Mouse (Mus musculus) hindlimb bud, embryonic 11.5 days (tissue): Measurements from ENCODE around the gene Tesc.

Experiments used
- DNase-seq: peaks from one replicate; pipeline ENCODE4 v3.0.0-alpha.2; 2012; ENCODE audit warnings: low read depth, low spot score; ENCODE audit errors: extremely low spot score

Gene Tesc

GRCm38 (mm10) chr5:118071766-118072165, 44.2 kb downstream of the Tesc start:
- no peak for DNase-seq

GRCm38 (mm10) chr5:118073213-118073773, 45.8 kb downstream of the Tesc start:
- DNase-seq, result no peak

- no peak for DNase-seq
These were observed 49.4 kb downstream of the Tesc start for GRCm38 (mm10) chr5:118076721-118077592.

GRCm38 (mm10) chr5:118078550-118078949, 51.0 kb downstream of the Tesc start:
- DNase-seq, result no peak

GRCm38 (mm10) chr5:118079354-118079753, 51.8 kb downstream of the Tesc start:
- DNase-seq, result no peak

- no peak for DNase-seq
These were observed 52.3 kb downstream of the Tesc start for GRCm38 (mm10) chr5:118079839-118080250.

- DNase-seq, result no peak
These were observed 53.9 kb downstream of the Tesc start for GRCm38 (mm10) chr5:118081374-118081949.

GRCm38 (mm10) chr5:118081996-118082395, 54.5 kb downstream of the Tesc start:
- no peak for DNase-seq

- no peak for DNase-seq
These were observed 55.6 kb downstream of the Tesc start for GRCm38 (mm10) chr5:118083060-118083638.

GRCm38 (mm10) chr5:118084171-118084727, 56.7 kb downstream of the Tesc start:
- no peak for DNase-seq

GRCm38 (mm10) chr5:118085313-118085712, 57.8 kb downstream of the Tesc start:
- DNase-seq, result no peak

- DNase-seq, result no peak
These were observed 59.4 kb downstream of the Tesc start for GRCm38 (mm10) chr5:118086956-118087355.

- no peak for DNase-seq
These were observed 61.6 kb downstream of the Tesc start for GRCm38 (mm10) chr5:118089102-118089501.

GRCm38 (mm10) chr5:118090101-118090500, 62.6 kb downstream of the Tesc start:
- no peak for DNase-seq

GRCm38 (mm10) chr5:118090837-118091236, 63.3 kb downstream of the Tesc start:
- DNase-seq, result no peak

- DNase-seq, result no peak
These were observed 65.9 kb downstream of the Tesc start for GRCm38 (mm10) chr5:118093321-118094035.

- no peak for DNase-seq
These were observed 67.9 kb downstream of the Tesc start for GRCm38 (mm10) chr5:118095433-118095832.

- DNase-seq, result no peak
These were observed 68.3 kb downstream of the Tesc start for GRCm38 (mm10) chr5:118095849-118096248.

GRCm38 (mm10) chr5:118096317-118096716, 68.8 kb downstream of the Tesc start:
- no peak for DNase-seq

GRCm38 (mm10) chr5:118099069-118099869, 71.7 kb downstream of the Tesc start:
- no peak for DNase-seq
